Mouse (Mus musculus): Measurements from ENCODE around the gene Gm3952. TPM values are rescaled to one million over a fixed set of nuclear protein-coding genes. Genes with fewer than 3 reads are reported as not detected.

The Gm3952 gene
- polyA plus RNA-seq, 1 experiment from 2014 or later, result not detected

- Histone ChIP-seq H3K4me2 (no peak overlapping the region), H3K4me1 (ENCODE audit: control insufficient read depth, insufficient read depth, low read length) (no peaks in the 10 kb centered on the region), H3K36me3 (ENCODE audit: control insufficient read depth, insufficient read depth, low read length) (peaks cover 12% of the 10 kb centered on the region; the same call in 1 of the 2 replicates), H3K27ac (ENCODE audit: low read depth, low read length) (no peak overlapping the region), H3K9ac (ENCODE audit: low read length) (no peak overlapping the region), H3K4me3 (ENCODE audit: low read depth, low read length) (no peak overlapping the region), H3K27me3 (ENCODE audit: control insufficient read depth, insufficient read depth, low read length) (no peaks in the 10 kb centered on the region), H3K9me3 (ENCODE audit: control insufficient read depth, low read length) (no peaks in the 10 kb centered on the region)
- 54% methylated on average over 3 of the region's 3 CpGs for WGBS
- ATAC-seq (ENCODE audit: low FRiP score) (peak; percentile 79; the same call in 1 of the 2 replicates), DNase-seq (ENCODE audit: low spot score, missing footprints) (peak; percentile 96)
These were observed 89.2 kb downstream of the Gm3952 start for GRCm38 (mm10) chr8:128709261-128709660.

GRCm38 (mm10) chr8:128704836-128705235 is 93.7 kb downstream of the Gm3952 start:
- Histone ChIP-seq H3K4me2 (no peak overlapping the region), H3K9ac (ENCODE audit: low read length) (no peak overlapping the region), H3K9me3 (ENCODE audit: control insufficient read depth, low read length) (no peaks in the 10 kb centered on the region), H3K27ac (ENCODE audit: low read depth, low read length) (no peak overlapping the region), H3K36me3 (ENCODE audit: control insufficient read depth, insufficient read depth, low read length) (0 out of 2 replicates have a peak, but pooled peaks cover 2% of the 10 kb centered on the region), H3K4me1 (ENCODE audit: control insufficient read depth, insufficient read depth, low read length) (no peaks in the 10 kb centered on the region), H3K27me3 (ENCODE audit: control insufficient read depth, insufficient read depth, low read length) (no peaks in the 10 kb centered on the region), H3K4me3 (ENCODE audit: low read depth, low read length) (no peak overlapping the region)
- 90% methylated on average over 2 of the region's 2 CpGs for WGBS
- DNase-seq (ENCODE audit: low spot score, missing footprints) (no peak), ATAC-seq (ENCODE audit: low FRiP score) (no peak)

DNA sequence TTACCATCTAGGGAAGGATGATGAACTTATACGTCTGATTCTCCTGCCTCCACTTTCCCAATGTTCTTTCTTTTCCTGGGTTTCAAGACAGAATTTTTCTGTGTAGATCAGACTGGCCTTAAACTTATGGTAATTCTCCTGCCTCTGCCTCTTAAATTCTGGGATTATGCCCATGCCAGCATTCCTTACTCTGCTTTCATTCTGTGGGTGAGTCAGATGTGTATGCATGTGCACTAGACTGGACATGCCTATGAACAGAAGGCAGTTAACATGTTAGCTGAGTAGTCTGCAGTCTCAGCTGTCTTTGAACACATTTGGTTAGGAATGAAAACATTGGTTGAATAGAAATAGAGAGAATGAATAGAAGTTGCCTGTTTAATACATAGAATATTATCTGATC is 94.1 kb downstream of the Gm3952 start:
- no peaks in the 10 kb centered on the region for H3K4me1 ChIP-seq (ENCODE audit: control insufficient read depth, insufficient read depth, low read length)
- H3K27me3 ChIP-seq (ENCODE audit: control insufficient read depth, insufficient read depth, low read length), result no peaks in the 10 kb centered on the region
- H3K9ac ChIP-seq (ENCODE audit: low read length), result no peak overlapping the region
- no peak overlapping the region for H3K4me2 ChIP-seq
- H3K36me3 ChIP-seq (ENCODE audit: control insufficient read depth, insufficient read depth, low read length), result 0 out of 2 replicates have a peak, but pooled peaks cover 2% of the 10 kb centered on the region
- 78% methylated on average over 1 of the region's 1 CpGs for WGBS
- DNase-seq (ENCODE audit: low spot score, missing footprints) (no peak), ATAC-seq (ENCODE audit: low FRiP score) (no peak)
- H3K27ac ChIP-seq (ENCODE audit: low read depth, low read length), result no peak overlapping the region
- no peak overlapping the region for H3K4me3 ChIP-seq (ENCODE audit: low read depth, low read length)
- H3K9me3 ChIP-seq (ENCODE audit: control insufficient read depth, low read length), result no peaks in the 10 kb centered on the region

GRCm38 (mm10) chr8:128697945-128698344 is 100.5 kb downstream of the Gm3952 start:
- no peak overlapping the region for H3K4me2 ChIP-seq
- ATAC-seq (ENCODE audit: low FRiP score), result no peak
- no peak overlapping the region for H3K9ac ChIP-seq (ENCODE audit: low read length)
- H3K27me3 ChIP-seq (ENCODE audit: control insufficient read depth, insufficient read depth, low read length), result no peaks in the 10 kb centered on the region
- no peak overlapping the region for H3K4me3 ChIP-seq (ENCODE audit: low read depth, low read length)
- 89% methylated on average over 3 of the region's 3 CpGs for WGBS
- peaks cover 3% of the 10 kb centered on the region; the same call in 1 of the 2 replicates for H3K4me1 ChIP-seq (ENCODE audit: control insufficient read depth, insufficient read depth, low read length)
- H3K9me3 ChIP-seq (ENCODE audit: control insufficient read depth, low read length), result no peaks in the 10 kb centered on the region
- no peak for DNase-seq (ENCODE audit: low spot score, missing footprints)
- H3K27ac ChIP-seq (ENCODE audit: low read depth, low read length), result no peak overlapping the region
- H3K36me3 ChIP-seq (ENCODE audit: control insufficient read depth, insufficient read depth, low read length), result no peaks in the 10 kb centered on the region

- Histone ChIP-seq H3K4me3 (ENCODE audit: low read depth, low read length) (no peak overlapping the region), H3K27me3 (ENCODE audit: control insufficient read depth, insufficient read depth, low read length) (no peaks in the 10 kb centered on the region), H3K4me2 (no peak overlapping the region), H3K27ac (ENCODE audit: low read depth, low read length) (no peak overlapping the region), H3K4me1 (ENCODE audit: control insufficient read depth, insufficient read depth, low read length) (peaks cover 3% of the 10 kb centered on the region; the same call in 1 of the 2 replicates), H3K9me3 (ENCODE audit: control insufficient read depth, low read length) (no peaks in the 10 kb centered on the region), H3K36me3 (ENCODE audit: control insufficient read depth, insufficient read depth, low read length) (no peaks in the 10 kb centered on the region), H3K9ac (ENCODE audit: low read length) (no peak overlapping the region)
- DNase-seq (ENCODE audit: low spot score, missing footprints), result no peak
- no peak for ATAC-seq (ENCODE audit: low FRiP score)
- 84% methylated on average over 1 of the region's 1 CpGs for WGBS
These were observed 101.6 kb downstream of the Gm3952 start for GRCm38 (mm10) chr8:128696701-128697397.

Other genes with a start within 250 kb of the Gm3952 start
- 165 and 188 TPM in 2 replicates for gene Itgb1, start 113.0 kb downstream of the Gm3952 start, polyA plus RNA-seq (2014; fragmentation: Nextera tagmentation; extraction: Ambion mirVana)